Mouse (Mus musculus) neural tube, embryonic 11.5 days (tissue): Measurements from ENCODE around the gene Arrdc4. TPM values are rescaled to one million over a fixed set of nuclear protein-coding genes. Genes with fewer than 3 reads are reported as not detected.

Experiments
- ATAC-seq: fragments of 200-750 bp; cut with Nextera tagmentation; 2 replicates; pipeline ENCODE4 v1.8.0; 2017; ENCODE audit warnings: moderate number of reproducible peaks, mild to moderate bottlenecking, moderate TSS enrichment, moderate library complexity; ENCODE audit not compliant: insufficient read depth, low FRiP score, low TSS enrichment
- DNase-seq: peaks from one replicate; pipeline ENCODE4 v3.0.0-alpha.2; 2015; ENCODE audit warnings: low spot score
- H3K27ac ChIP-seq: fragments of 300-500 bp; sonication (generic); 2 replicates; pipeline ENCODE4 v1.5.1; 2014; ENCODE audit warnings: low read depth, mild to moderate bottlenecking, low read length
- H3K27me3 ChIP-seq: fragments of 300-500 bp; sonication (generic); 2 replicates; pipeline ENCODE4 v1.6.1; 2014; ENCODE audit warnings: mild to moderate bottlenecking, low read length, mixed read lengths; ENCODE audit not compliant: control insufficient read depth, insufficient read depth
- H3K36me3 ChIP-seq: fragments of 300-500 bp; sonication (generic); 2 replicates; pipeline ENCODE4 v1.6.1; 2014; ENCODE audit warnings: mild to moderate bottlenecking, low read length, moderate library complexity, mixed read lengths; ENCODE audit not compliant: control insufficient read depth, insufficient read depth
- H3K4me1 ChIP-seq: fragments of 300-500 bp; sonication (generic); 2 replicates; pipeline ENCODE4 v1.6.1; 2014; ENCODE audit warnings: low read length, mixed read lengths; ENCODE audit not compliant: control insufficient read depth, insufficient read depth
- H3K4me2 ChIP-seq: fragments of 300-500 bp; sonication (generic); 2 replicates; pipeline ENCODE4 v1.6.1; 2014; ENCODE audit warnings: low read depth, mild to moderate bottlenecking, moderate library complexity
- H3K4me3 ChIP-seq: fragments of 300-500 bp; sonication (generic); 2 replicates; pipeline ENCODE4 v1.5.1; 2014; ENCODE audit warnings: low read depth, low read length
- H3K9ac ChIP-seq: fragments of 300-500 bp; sonication (generic); 2 replicates; pipeline ENCODE4 v1.6.1; 2014; ENCODE audit warnings: mild to moderate bottlenecking, low read length
- H3K9me3 ChIP-seq: fragments of 300-500 bp; sonication (generic); 2 replicates; pipeline ENCODE4 v1.6.1; 2016; ENCODE audit warnings: low read length; ENCODE audit not compliant: control insufficient read depth
- WGBS: fragments of 180-500 bp; shearing (Covaris S2); extraction: QIAGEN DNeasy Blood & Tissue Kit; methylation state at CpG from one replicate; pipeline ENCODE4 v1.1.7; 2014; 5-methylcytosine and 5-hydroxymethylcytosine counted together
- polyA plus RNA-seq: library from polyadenylated mRNA; unstranded; fragments of >200 nt; fragmentation: Nextera tagmentation; extraction: Ambion mirVana; gene quantifications from 2 replicates; pipeline ENCODE4 v1.2.1, GENCODE M21; 2014

Arrdc4 gene
- polyA plus RNA-seq, 1 experiment from 2014 or later = 25.5 TPM

GRCm38 (mm10) chr7:68749919-68750318 is 878 bp upstream of the Arrdc4 start:
- Histone ChIP-seq H3K4me2 (peak overlapping the region; percentile 15), H3K9ac (no peak overlapping the region), H3K4me3 (no peak overlapping the region), H3K27me3 (no peaks in the 10 kb centered on the region), H3K36me3 (no peaks in the 10 kb centered on the region), H3K4me1 (peaks cover 3% of the 10 kb centered on the region; the same call in 1 of the 2 replicates), H3K9me3 (no peaks in the 10 kb centered on the region), H3K27ac (no peak overlapping the region)
- DNase-seq = no peak
- 82% methylated on average over 8 of the region's 8 CpGs for WGBS
- no peak for ATAC-seq

GRCm38 (mm10) chr7:68748361-68748760 is 680 bp downstream of the Arrdc4 start:
- DNase-seq = peak; percentile 25
- H3K9me3 ChIP-seq = no peaks in the 10 kb centered on the region
- 23% methylated on average over 7 of the region's 8 CpGs for WGBS
- ATAC-seq = no peak
- peak overlapping the region; percentile 77 for H3K9ac ChIP-seq
- H3K4me2 ChIP-seq = peak overlapping the region; percentile 93
- H3K27ac ChIP-seq = 0 out of 2 replicates have a peak overlapping the region, but pooled peaks have one; percentile 44
- no peaks in the 10 kb centered on the region for H3K27me3 ChIP-seq
- H3K4me3 ChIP-seq = peak overlapping the region; percentile 76
- H3K4me1 ChIP-seq = peaks cover 3% of the 10 kb centered on the region; the same call in 1 of the 2 replicates
- no peaks in the 10 kb centered on the region for H3K36me3 ChIP-seq

- no peak overlapping the region for H3K4me2 ChIP-seq
- H3K27me3 ChIP-seq = no peaks in the 10 kb centered on the region
- H3K4me3 ChIP-seq = no peak overlapping the region
- DNase-seq (no peak), ATAC-seq (no peak)
- H3K4me1 ChIP-seq = peaks cover under 1% of the 10 kb centered on the region; the same call in 1 of the 2 replicates
- no peak overlapping the region for H3K9ac ChIP-seq
- no peak overlapping the region for H3K27ac ChIP-seq
- H3K9me3 ChIP-seq = no peaks in the 10 kb centered on the region
- 86% methylated on average over 9 of the region's 9 CpGs for WGBS
- H3K36me3 ChIP-seq = no peaks in the 10 kb centered on the region
Observed at GRCm38 (mm10) chr7:68744616-68745015, 4.4 kb downstream of the Arrdc4 start.

- no peak for DNase-seq
- WGBS = 84% methylated on average over 2 of the region's 2 CpGs
- no peaks in the 10 kb centered on the region for H3K4me1 ChIP-seq
- ATAC-seq = no peak
- no peak overlapping the region for H3K4me2 ChIP-seq
- H3K9ac ChIP-seq = no peak overlapping the region
- H3K36me3 ChIP-seq = no peaks in the 10 kb centered on the region
- H3K9me3 ChIP-seq = no peaks in the 10 kb centered on the region
- no peak overlapping the region for H3K4me3 ChIP-seq
- H3K27me3 ChIP-seq = no peaks in the 10 kb centered on the region
- no peak overlapping the region for H3K27ac ChIP-seq
Observed at GRCm38 (mm10) chr7:68744206-68744605, 4.8 kb downstream of the Arrdc4 start.

- Histone ChIP-seq H3K27me3 (no peaks in the 10 kb centered on the region), H3K9me3 (no peaks in the 10 kb centered on the region), H3K4me3 (no peak overlapping the region), H3K9ac (no peak overlapping the region), H3K36me3 (0 out of 2 replicates have a peak, but pooled peaks cover 2% of the 10 kb centered on the region), H3K4me1 (no peaks in the 10 kb centered on the region), H3K4me2 (no peak overlapping the region), H3K27ac (no peak overlapping the region)
- no peak for DNase-seq
- WGBS = 92% methylated on average over 6 of the region's 6 CpGs
- ATAC-seq = no peak
Observed at GRCm38 (mm10) chr7:68740763-68741162, 8.3 kb downstream of the Arrdc4 start.

- 92% methylated on average over 11 of the region's 11 CpGs for WGBS
- Histone ChIP-seq H3K9ac (no peak overlapping the region), H3K4me3 (no peak overlapping the region), H3K36me3 (0 out of 2 replicates have a peak, but pooled peaks cover 2% of the 10 kb centered on the region), H3K27ac (no peak overlapping the region), H3K27me3 (no peaks in the 10 kb centered on the region), H3K4me2 (no peak overlapping the region), H3K9me3 (no peaks in the 10 kb centered on the region), H3K4me1 (no peaks in the 10 kb centered on the region)
- DNase-seq (no peak), ATAC-seq (no peak)
Observed at GRCm38 (mm10) chr7:68738676-68739399, 10.2 kb downstream of the Arrdc4 start.

- Histone ChIP-seq H3K36me3 (no peaks in the 10 kb centered on the region), H3K4me2 (no peak overlapping the region), H3K27ac (no peak overlapping the region), H3K4me1 (no peaks in the 10 kb centered on the region), H3K27me3 (no peaks in the 10 kb centered on the region), H3K9me3 (no peaks in the 10 kb centered on the region), H3K4me3 (no peak overlapping the region), H3K9ac (no peak overlapping the region)
- no peak for DNase-seq
- 93% methylated on average over 5 of the region's 5 CpGs for WGBS
- ATAC-seq = no peak
Observed at GRCm38 (mm10) chr7:68726380-68726779, 22.7 kb downstream of the Arrdc4 start.

- no peak overlapping the region for H3K4me3 ChIP-seq
- no peak overlapping the region for H3K9ac ChIP-seq
- no peaks in the 10 kb centered on the region for H3K4me1 ChIP-seq
- 82% methylated on average over 7 of the region's 7 CpGs for WGBS
- no peak overlapping the region for H3K4me2 ChIP-seq
- H3K27me3 ChIP-seq = no peaks in the 10 kb centered on the region
- H3K9me3 ChIP-seq = no peaks in the 10 kb centered on the region
- DNase-seq (no peak), ATAC-seq (no peak)
- no peaks in the 10 kb centered on the region for H3K36me3 ChIP-seq
- no peak overlapping the region for H3K27ac ChIP-seq
Observed at GRCm38 (mm10) chr7:68724711-68725110, 24.3 kb downstream of the Arrdc4 start.

- Histone ChIP-seq H3K4me1 (no peaks in the 10 kb centered on the region), H3K27me3 (no peaks in the 10 kb centered on the region), H3K4me2 (no peak overlapping the region), H3K27ac (no peak overlapping the region), H3K4me3 (no peak overlapping the region), H3K9ac (no peak overlapping the region), H3K9me3 (no peaks in the 10 kb centered on the region), H3K36me3 (no peaks in the 10 kb centered on the region)
- WGBS = 93% methylated on average over 4 of the region's 4 CpGs
- DNase-seq (no peak), ATAC-seq (no peak)
Observed at GRCm38 (mm10) chr7:68721520-68721919, 27.5 kb downstream of the Arrdc4 start.
